Mouse (Mus musculus): ENCODE measurements around the gene Inpp4a. TPM values are rescaled to one million over a fixed set of nuclear protein-coding genes. Genes with fewer than 3 reads are reported as not detected.

Inpp4a gene
- polyA plus RNA-seq, 1 experiment from 2014 or later: 72.2 TPM

DNA sequence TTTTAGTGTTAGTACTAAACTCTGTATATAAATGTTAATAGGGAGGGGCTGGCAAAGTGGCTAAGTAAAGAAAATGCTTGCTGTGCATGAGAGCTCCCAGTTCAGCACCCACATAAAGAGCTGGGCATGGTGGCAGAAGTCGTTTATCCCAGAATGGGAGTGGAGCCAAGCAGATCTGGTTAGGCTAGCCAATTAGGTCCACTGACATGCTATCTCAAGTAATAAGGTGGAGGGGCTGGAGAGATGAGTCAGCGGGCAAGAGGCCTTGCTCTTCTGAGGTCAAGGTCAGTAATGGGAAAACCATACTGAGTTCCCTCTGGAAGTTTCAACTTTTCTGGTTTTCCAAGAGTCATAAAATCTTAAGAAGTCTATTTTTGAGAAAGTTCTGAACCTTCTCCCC lies 129.2 kb downstream of the Inpp4a start:
- WGBS: 71% methylated on average over 2 of the region's 2 CpGs
- Histone ChIP-seq H3K4me1 (ENCODE audit: control insufficient read depth, insufficient read depth, low read length) (peaks cover 16% of the 10 kb centered on the region), H3K36me3 (ENCODE audit: control insufficient read depth, insufficient read depth, low read length) (peaks cover 20% of the 10 kb centered on the region), H3K4me3 (ENCODE audit: low read depth, low read length) (peak overlapping the region; percentile 94), H3K9me3 (ENCODE audit: control insufficient read depth, low read length) (no peaks in the 10 kb centered on the region), H3K27me3 (ENCODE audit: control insufficient read depth, insufficient read depth, low read length) (no peaks in the 10 kb centered on the region), H3K9ac (replicated peaks; ENCODE audit: low read depth, low read length) (peak overlapping the region; percentile 91), H3K4me2 (ENCODE audit: low read depth, low read length) (peak overlapping the region; percentile 90), H3K27ac (ENCODE audit: low read depth, low read length) (no peak overlapping the region)
- no peak for ATAC-seq (ENCODE audit: low read depth)

DNA sequence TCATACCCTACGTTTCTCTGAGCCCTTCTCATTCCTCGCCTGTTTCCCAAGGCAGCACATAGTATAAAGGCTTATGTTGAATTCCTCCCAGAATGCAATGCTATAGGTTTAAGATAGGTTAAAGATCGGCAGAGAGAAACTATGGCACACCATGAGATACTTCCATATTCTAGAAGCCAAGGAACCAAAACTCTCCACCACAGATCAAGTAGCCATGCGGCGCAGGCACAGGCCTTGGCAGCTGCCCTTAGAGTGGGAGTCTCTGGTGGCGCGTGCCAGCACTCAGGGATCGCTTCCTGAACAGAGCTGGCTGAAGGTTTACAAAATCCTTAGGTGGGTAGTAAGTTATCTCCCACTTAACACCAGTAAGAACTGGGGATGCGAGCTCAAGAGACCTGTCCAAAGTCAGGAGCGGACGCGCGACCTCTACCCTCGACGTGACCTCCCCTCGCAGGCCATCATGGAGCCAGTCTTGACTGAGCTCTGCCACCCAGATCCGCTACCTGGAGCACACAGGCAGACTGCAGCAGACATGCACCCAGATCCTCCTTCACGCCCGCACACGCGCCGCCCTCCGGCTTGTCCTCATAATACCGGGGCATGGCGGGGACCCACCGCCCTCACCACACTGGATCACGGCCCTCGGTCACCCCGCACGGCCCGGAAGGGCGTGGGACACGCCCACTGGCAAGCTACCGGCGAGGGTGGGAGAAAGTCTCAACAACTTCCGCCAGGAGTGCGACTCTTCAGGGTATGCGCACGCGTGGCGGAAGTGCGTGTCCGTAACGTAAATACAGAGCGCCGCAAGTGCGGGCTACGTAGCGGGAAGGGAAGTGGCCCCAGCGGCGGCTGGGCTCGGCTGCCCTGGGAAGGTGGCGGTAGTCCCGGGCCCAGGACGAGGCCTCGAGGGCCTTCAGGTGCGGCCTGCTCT lies 130.0 kb downstream of the Inpp4a start, which contains the start of the genes Coa5 and Unc50:
Gene Coa5 (minus strand): TSS at position 738 of the 931 bp plus-strand sequence.
Gene Unc50 (plus strand): TSS at position 774 of the 931 bp plus-strand sequence.
- no peaks in the 10 kb centered on the region for H3K9me3 ChIP-seq (ENCODE audit: control insufficient read depth, low read length)
- peak; percentile 99 for ATAC-seq (ENCODE audit: low read depth)
- peaks cover 16% of the 10 kb centered on the region for H3K4me1 ChIP-seq (ENCODE audit: control insufficient read depth, insufficient read depth, low read length)
- WGBS: 3% methylated on average over 57 of the region's 57 CpGs
- peak within 1 kb of the TSS; percentile 60 for H3K27ac ChIP-seq (ENCODE audit: low read depth, low read length)
- peak within 1 kb of the TSS; percentile 94 for H3K4me3 ChIP-seq (ENCODE audit: low read depth, low read length)
- H3K9ac ChIP-seq (replicated peaks; ENCODE audit: low read depth, low read length): peak within 1 kb of the TSS; percentile 91
- H3K27me3 ChIP-seq (ENCODE audit: control insufficient read depth, insufficient read depth, low read length): no peaks in the 10 kb centered on the region
- peaks cover 17% of the 10 kb centered on the region for H3K36me3 ChIP-seq (ENCODE audit: control insufficient read depth, insufficient read depth, low read length)
- H3K4me2 ChIP-seq (ENCODE audit: low read depth, low read length): peak within 1 kb of the TSS; percentile 90

DNA sequence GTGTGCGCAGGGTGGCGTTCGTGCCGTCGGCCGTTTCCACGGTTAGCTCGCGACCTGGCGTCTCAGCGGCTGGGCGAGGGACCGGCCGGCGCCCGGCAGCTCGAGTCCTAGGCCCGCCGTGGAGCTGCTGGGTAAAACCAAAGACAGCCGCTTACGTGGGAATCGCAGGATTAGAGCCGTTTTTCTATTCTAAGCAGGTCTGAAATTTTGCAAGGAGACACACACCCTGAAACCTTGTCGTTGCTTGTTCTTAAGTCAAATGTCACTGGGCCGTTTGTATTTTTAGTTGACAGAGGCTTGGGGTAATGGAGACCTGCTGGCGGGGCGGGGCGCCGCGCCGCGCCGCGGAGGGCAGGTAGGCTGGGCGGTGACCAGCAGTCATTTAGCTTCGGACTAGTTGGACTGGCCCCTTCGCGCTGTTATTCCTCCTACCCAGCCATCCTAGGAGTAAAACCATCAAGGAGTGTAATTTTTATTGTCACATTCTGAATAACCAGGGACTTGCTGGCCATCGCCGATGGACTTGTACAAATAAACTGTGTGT lies 130.7 kb downstream of the Inpp4a start:
- WGBS: 2% methylated on average over 40 of the region's 40 CpGs
- Histone ChIP-seq H3K27me3 (ENCODE audit: control insufficient read depth, insufficient read depth, low read length) (no peaks in the 10 kb centered on the region), H3K36me3 (ENCODE audit: control insufficient read depth, insufficient read depth, low read length) (peaks cover 16% of the 10 kb centered on the region), H3K4me1 (ENCODE audit: control insufficient read depth, insufficient read depth, low read length) (peaks cover 16% of the 10 kb centered on the region), H3K4me3 (ENCODE audit: low read depth, low read length) (peak overlapping the region; percentile 94), H3K9me3 (ENCODE audit: control insufficient read depth, low read length) (no peaks in the 10 kb centered on the region), H3K4me2 (ENCODE audit: low read depth, low read length) (peak overlapping the region; percentile 90), H3K27ac (ENCODE audit: low read depth, low read length) (peak overlapping the region; percentile 60), H3K9ac (replicated peaks; ENCODE audit: low read depth, low read length) (peak overlapping the region; percentile 91)
- peak; percentile 18 for ATAC-seq (ENCODE audit: low read depth)

DNA sequence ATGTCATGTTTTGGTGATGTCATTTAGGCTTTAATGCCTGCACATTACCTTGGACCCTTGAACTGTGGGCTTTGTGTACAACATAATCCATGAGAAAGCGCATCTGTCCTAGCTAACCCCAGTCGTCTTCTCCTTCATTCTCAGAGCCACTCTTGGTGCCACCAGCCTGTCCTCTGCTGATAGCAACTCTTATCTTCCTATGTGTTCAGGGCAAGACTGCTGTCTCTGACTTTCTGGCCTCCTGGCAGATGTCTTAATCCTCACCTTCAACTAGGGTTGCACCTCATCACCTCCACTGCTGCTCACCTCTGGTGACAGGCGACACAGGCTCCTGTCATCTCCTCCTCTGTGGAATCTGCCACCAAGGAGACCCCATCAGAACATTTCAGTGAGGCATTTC lies 136.8 kb downstream of the Inpp4a start:
- 93% methylated on average over 3 of the region's 3 CpGs for WGBS

DNA sequence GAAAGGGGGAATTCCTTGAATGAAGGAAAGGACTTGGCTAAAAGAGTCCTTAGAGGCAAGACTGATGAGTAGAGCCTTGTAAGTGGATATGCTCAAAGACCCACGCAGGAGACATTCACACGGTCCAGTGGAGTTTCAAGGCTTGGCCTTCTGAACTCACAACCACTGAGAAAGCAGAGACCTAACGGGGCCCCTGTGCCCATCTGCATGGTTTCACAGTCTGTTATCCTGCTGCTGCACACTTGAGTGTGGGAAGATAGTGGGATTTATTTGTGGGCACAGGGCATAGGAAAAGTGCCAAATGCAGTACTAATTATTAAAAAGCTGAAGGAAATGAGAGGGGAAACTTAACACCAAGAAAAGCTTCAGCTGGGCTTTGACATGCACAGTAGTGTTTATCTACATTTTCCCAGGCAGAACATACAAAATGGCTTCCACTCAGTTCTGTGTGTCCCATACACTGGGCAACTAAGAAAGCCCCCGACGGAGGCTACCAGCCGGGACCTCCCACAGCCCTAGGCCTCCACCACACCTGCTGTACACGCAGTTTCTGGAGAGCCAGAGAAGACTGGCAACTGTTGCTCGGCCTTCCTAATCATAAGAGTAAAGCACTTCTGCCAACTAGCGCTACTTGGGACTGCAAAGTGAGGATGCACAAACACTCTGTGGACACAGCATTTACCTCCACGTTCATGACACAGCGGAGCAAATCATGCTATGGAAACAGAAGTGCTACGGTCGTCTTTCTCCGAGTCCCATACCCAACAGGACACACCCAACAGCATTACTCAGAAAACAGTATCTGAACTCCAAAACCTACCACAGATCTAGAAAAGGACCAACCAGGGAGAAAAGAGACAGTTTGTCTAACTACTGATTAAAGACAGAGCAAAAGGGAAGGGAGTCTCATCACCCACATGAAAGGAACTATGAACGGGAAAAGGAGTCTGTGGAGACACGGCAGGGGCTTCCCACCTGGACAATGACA lies 143.5 kb downstream of the Inpp4a start:
- Histone ChIP-seq H3K27me3 (ENCODE audit: control insufficient read depth, insufficient read depth, low read length) (no peaks in the 10 kb centered on the region), H3K4me2 (ENCODE audit: low read depth, low read length) (no peak overlapping the region), H3K4me3 (ENCODE audit: low read depth, low read length) (no peak overlapping the region), H3K36me3 (ENCODE audit: control insufficient read depth, insufficient read depth, low read length) (peaks cover 26% of the 10 kb centered on the region), H3K27ac (ENCODE audit: low read depth, low read length) (no peak overlapping the region), H3K4me1 (ENCODE audit: control insufficient read depth, insufficient read depth, low read length) (no peaks in the 10 kb centered on the region), H3K9ac (replicated peaks; ENCODE audit: low read depth, low read length) (no peak overlapping the region), H3K9me3 (ENCODE audit: control insufficient read depth, low read length) (no peaks in the 10 kb centered on the region)
- 95% methylated on average over 16 of the region's 16 CpGs for WGBS
- no peak for ATAC-seq (ENCODE audit: low read depth)

More for the DNA sequence above, 136.8 kb downstream of the Inpp4a start:
- Histone ChIP-seq H3K4me1 (ENCODE audit: control insufficient read depth, insufficient read depth, low read length) (0 out of 2 replicates have a peak, but pooled peaks cover 3% of the 10 kb centered on the region), H3K9me3 (ENCODE audit: control insufficient read depth, low read length) (no peaks in the 10 kb centered on the region), H3K27ac (ENCODE audit: low read depth, low read length) (no peak overlapping the region), H3K4me2 (ENCODE audit: low read depth, low read length) (no peak overlapping the region), H3K27me3 (ENCODE audit: control insufficient read depth, insufficient read depth, low read length) (no peaks in the 10 kb centered on the region), H3K9ac (replicated peaks; ENCODE audit: low read depth, low read length) (no peak overlapping the region), H3K36me3 (ENCODE audit: control insufficient read depth, insufficient read depth, low read length) (peaks cover 55% of the 10 kb centered on the region), H3K4me3 (ENCODE audit: low read depth, low read length) (no peak overlapping the region)
- no peak for ATAC-seq (ENCODE audit: low read depth)

- Histone ChIP-seq H3K9me3 (ENCODE audit: control insufficient read depth, low read length) (no peaks in the 10 kb centered on the region), H3K4me3 (ENCODE audit: low read depth, low read length) (no peak overlapping the region), H3K4me1 (ENCODE audit: control insufficient read depth, insufficient read depth, low read length) (no peaks in the 10 kb centered on the region), H3K9ac (replicated peaks; ENCODE audit: low read depth, low read length) (no peak overlapping the region), H3K36me3 (ENCODE audit: control insufficient read depth, insufficient read depth, low read length) (peaks cover 4% of the 10 kb centered on the region; the same call in 1 of the 2 replicates), H3K27ac (ENCODE audit: low read depth, low read length) (no peak overlapping the region), H3K4me2 (ENCODE audit: low read depth, low read length) (no peak overlapping the region), H3K27me3 (ENCODE audit: control insufficient read depth, insufficient read depth, low read length) (no peaks in the 10 kb centered on the region)
- 86% methylated on average over 10 of the region's 10 CpGs for WGBS
- no peak for ATAC-seq (ENCODE audit: low read depth)
Observed at GRCm38 (mm10) chr1:37448361-37449095, 148.9 kb downstream of the Inpp4a start.

GRCm38 (mm10) chr1:37451270-37451669 lies 151.6 kb downstream of the Inpp4a start:
- no peak overlapping the region for H3K4me2 ChIP-seq (ENCODE audit: low read depth, low read length)
- H3K36me3 ChIP-seq (ENCODE audit: control insufficient read depth, insufficient read depth, low read length): peaks cover 4% of the 10 kb centered on the region; the same call in 1 of the 2 replicates
- no peak overlapping the region for H3K4me3 ChIP-seq (ENCODE audit: low read depth, low read length)
- 89% methylated on average over 8 of the region's 8 CpGs for WGBS
- no peak for ATAC-seq (ENCODE audit: low read depth)
- no peaks in the 10 kb centered on the region for H3K9me3 ChIP-seq (ENCODE audit: control insufficient read depth, low read length)
- H3K4me1 ChIP-seq (ENCODE audit: control insufficient read depth, insufficient read depth, low read length): no peaks in the 10 kb centered on the region
- no peak overlapping the region for H3K9ac ChIP-seq (replicated peaks; ENCODE audit: low read depth, low read length)
- no peak overlapping the region for H3K27ac ChIP-seq (ENCODE audit: low read depth, low read length)
- H3K27me3 ChIP-seq (ENCODE audit: control insufficient read depth, insufficient read depth, low read length): no peaks in the 10 kb centered on the region

- ATAC-seq (ENCODE audit: low read depth): no peak
- no peak overlapping the region for H3K4me3 ChIP-seq (ENCODE audit: low read depth, low read length)
- H3K27me3 ChIP-seq (ENCODE audit: control insufficient read depth, insufficient read depth, low read length): no peaks in the 10 kb centered on the region
- H3K27ac ChIP-seq (ENCODE audit: low read depth, low read length): no peak overlapping the region
- no peak overlapping the region for H3K9ac ChIP-seq (replicated peaks; ENCODE audit: low read depth, low read length)
- WGBS: 94% methylated on average over 7 of the region's 7 CpGs
- H3K9me3 ChIP-seq (ENCODE audit: control insufficient read depth, low read length): no peaks in the 10 kb centered on the region
- H3K36me3 ChIP-seq (ENCODE audit: control insufficient read depth, insufficient read depth, low read length): no peaks in the 10 kb centered on the region
- no peak overlapping the region for H3K4me2 ChIP-seq (ENCODE audit: low read depth, low read length)
- H3K4me1 ChIP-seq (ENCODE audit: control insufficient read depth, insufficient read depth, low read length): no peaks in the 10 kb centered on the region
Observed at GRCm38 (mm10) chr1:37457546-37457945, 157.9 kb downstream of the Inpp4a start.
